Mouse (Mus musculus) v-Abl transformed pro-B cells (cell line): ENCODE results near the gene Rem2.

Experiments
- in situ Hi-C, 2 experiments: fragments of 400-800 bp; cut with MboI; formaldehyde crosslinking; loops; one replicate each; pipeline ENCODE4 v1.15.1; 2025; ENCODE audit not compliant: unreplicated experiment in 2 of 2

The Rem2 gene

DNA sequence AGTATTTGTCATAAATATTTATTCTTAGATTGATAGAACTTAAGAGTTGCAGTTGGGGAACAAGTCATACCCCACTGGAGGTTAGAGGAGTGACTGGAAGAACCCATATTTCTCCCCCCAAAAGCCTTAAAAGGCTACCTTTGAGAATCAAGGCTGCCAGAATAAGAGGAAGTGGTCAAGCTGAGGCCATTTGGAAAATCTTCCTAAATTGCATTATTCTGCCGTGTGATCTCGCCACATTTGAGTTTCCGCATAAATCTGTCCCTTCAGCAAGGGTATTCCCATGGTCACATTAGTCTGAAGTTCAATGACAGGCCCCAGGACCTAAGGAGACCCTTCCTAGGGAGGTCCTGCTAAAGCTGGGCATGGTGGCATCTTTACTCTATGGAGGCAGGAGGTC is 33.4 kb upstream of the Rem2 start:
- in situ Hi-C loops = loop anchor here in 1 of 2 experiments (25.0 kb wide), 1 partner anchor 380 kb away; no protein-coding TSS in a partner anchor

DNA sequence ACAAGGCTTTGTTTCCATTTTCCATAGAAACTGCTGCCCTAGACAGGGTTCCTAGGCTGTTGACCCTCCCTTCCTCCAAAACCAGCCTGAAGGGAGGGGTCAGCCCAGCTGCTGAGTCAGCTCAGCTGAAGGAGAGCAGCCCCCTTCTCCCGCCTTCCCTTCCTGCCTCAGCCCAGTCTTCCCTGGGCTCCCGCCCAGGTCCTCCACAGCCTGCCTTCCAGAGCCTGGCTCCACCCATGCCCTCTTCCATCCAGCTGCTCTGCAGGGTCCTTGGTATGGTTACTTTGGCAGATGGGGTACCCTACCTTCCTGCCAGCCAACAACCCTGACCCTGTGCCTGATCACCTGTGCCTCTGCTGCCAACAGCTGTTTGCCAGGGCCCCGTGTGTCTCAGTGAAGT is 32.7 kb upstream of the Rem2 start:
- in situ Hi-C loops = loop anchor here in 1 of 2 experiments (25.0 kb wide), 1 partner anchor 381 kb away; no protein-coding TSS in a partner anchor

DNA sequence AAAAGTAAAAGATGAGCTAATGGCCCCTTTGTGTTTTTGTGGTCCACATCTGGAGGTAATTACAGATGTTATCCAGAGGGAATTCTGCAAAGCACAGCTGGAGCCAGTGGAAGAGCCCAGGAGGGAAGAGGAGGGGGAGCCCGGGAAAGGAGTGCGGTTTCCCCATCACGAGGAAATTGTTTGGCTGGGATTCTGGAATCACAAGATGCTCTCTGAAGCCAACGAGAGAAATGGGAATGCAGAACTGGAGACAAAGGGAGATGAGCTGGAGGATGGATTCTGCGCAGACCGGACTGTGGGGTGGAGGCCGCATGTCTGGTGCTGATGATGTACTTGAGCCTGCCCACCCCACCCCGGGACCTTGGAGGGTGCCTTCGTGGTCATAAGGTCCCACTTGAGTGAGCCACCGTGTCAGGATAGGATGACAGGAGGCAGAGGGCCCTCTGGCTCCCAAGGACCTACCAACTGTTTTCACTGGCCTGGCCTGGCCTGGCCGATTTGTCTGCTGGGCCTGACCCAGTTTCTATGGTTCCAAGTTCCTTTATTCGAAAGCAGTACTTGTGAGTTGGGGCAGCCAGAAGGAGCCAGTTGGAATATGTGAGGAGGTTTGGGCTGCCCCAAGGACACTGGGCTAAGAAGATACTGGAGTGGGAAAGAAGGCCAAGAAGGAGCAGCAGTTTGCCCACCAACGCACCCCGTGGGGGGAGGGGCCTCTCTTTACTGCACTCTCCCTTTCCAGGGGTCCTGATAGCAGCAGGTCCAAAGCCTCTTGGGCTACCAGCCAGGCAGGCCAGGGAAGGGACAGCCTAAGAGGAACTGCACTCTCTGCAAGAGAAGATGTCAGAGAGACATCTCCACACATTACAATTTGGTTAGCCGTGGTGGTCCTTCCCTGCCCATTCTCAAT is 31.9 kb upstream of the Rem2 start:
- in situ Hi-C loops = loop anchor here in 1 of 2 experiments (25.0 kb wide), 1 partner anchor 382 kb away; no protein-coding TSS in a partner anchor

DNA sequence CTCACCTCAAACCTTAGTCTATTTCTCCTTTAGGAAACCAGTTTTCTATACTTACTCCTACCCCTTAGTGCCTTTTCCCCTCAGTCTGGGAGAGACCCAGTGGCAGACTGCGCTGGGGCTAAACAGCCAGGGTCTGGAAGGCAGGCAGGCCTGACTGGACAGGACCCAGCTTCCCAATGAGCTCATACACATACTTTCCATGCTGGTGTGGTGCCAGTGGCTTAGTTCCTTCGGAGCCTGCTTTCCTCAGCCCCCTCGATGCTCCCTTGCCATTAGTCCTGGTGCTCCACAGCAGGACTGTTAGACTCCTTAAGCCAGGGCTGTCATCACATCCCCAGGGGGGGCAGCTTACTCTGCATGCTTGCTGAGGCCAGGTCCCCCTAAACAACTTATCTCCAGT is 30.4 kb upstream of the Rem2 start:
- in situ Hi-C loops = loop anchor here in 1 of 2 experiments (5.0 to 25.0 kb wide), 2 partner anchors 213 to 383 kb away; no protein-coding TSS in a partner anchor

DNA sequence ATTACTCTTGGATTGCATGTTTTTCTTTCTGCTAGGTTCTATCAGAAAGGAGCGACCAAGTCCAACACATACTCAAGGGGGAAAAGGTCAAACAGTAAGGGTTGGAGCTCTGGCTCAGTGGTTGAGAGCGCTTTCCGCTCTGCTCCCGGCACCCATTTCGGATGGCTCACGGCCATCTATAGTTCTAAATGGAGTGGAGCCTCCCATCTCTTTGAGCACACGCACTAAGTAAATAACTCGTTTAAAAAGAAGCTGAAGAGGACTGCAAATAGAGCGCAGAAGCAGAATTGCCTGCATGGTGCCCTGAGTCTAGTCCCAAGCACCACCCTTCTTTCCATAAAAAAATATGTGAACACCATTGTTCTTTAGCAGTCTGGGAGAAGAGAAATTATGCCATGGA is 22.3 kb upstream of the Rem2 start:
- in situ Hi-C loops = no loop called here

DNA sequence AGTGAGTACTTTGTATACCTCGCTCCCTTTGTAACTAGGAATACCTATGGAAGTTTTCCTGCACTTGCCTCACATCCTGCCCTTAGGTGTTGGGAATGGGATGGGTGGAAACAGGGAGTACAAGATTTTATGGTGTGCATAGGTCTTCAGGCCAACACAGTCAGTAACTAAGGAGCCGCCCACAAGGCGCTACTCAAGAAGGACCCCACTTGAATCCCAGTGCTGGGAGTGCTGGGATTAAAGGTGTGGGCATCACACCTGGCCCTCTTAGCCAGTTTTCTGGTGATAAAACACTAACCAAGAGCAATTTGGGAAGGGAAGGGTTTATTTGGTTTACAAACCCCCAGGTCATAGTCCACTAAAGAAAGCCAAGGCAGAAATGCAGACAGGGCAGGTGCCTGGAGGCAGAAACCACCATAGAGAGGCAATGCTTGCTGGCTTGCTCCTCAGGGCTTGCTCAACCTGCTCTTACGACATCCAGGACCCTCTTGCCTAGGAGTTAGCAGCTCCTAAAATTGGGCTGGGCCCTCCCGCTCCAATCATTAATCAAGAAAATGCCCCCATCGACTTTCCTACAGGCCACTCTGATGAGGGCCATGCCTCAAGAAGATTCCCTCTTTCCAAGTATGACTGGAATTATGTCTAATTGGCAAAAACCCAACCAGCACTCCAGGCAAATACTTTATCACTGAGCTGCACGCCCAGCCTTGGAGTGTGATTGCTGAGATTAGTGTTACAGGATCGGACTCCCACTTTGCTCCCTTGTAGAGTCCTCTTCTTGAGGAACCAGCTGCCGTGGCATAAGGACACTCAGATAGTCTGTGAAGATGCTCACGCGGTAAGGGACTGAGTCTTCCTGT is 21.0 kb upstream of the Rem2 start:
- in situ Hi-C loops = loop anchor here in 1 of 2 experiments (5.0 kb wide), 1 partner anchor 218 kb away; no protein-coding TSS in a partner anchor

DNA sequence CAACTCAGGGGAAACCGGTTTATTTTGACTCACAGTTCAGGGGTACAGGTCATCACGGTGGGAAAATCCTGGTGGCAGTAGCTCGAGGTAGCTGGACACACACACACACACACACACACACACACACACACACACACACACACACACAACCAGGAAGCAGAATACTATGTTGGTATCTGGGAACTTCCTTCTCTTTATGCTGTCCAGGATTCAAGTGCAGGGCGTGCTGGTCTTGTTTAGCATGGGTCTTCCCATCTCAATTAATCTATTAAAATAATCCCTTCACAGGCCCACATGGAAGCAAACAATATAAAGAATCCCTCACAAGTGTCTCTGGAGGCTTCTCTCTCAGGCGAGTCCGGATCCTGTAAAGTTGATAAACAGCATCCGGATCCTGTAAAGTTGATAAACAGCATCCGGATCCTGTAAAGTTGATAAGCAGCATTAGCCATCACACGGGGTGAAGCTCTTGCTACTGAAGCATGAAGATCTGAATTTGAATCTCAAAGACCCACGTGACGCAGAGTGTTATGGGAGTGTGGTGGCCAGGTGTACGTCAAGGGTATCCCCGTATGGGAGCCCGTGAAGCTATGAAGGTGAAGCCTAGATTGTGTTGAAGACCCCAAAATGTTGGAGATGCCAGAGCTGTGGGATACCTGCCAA is 17.9 kb upstream of the Rem2 start:
- in situ Hi-C loops = loop anchor here in 1 of 2 experiments (5.0 kb wide), 1 partner anchor 221 kb away; no protein-coding TSS in a partner anchor

DNA sequence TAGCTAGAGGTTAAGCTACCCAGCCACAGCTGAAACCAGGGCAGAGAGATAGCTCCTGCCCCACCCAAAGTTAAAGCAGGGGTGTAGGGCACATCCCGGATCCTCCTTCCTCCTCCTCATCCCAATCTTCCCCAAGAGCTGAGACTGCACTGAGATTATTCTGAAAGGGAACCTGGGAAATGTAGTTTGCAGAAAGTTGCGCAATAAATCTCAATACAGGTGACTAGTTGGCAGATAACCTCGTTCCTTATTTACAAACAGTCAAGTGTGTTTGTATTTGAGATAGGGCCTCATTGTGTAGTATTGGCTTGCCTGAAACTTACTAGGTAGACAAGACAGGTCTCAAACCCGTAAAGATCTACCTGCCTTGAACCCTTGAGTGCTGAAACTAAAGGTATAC is 13.8 kb upstream of the Rem2 start:
- in situ Hi-C loops = loop anchor here in 1 of 2 experiments (10.0 kb wide), 1 partner anchor 53 kb away; the partner anchor contains the start of gene Prmt5

DNA sequence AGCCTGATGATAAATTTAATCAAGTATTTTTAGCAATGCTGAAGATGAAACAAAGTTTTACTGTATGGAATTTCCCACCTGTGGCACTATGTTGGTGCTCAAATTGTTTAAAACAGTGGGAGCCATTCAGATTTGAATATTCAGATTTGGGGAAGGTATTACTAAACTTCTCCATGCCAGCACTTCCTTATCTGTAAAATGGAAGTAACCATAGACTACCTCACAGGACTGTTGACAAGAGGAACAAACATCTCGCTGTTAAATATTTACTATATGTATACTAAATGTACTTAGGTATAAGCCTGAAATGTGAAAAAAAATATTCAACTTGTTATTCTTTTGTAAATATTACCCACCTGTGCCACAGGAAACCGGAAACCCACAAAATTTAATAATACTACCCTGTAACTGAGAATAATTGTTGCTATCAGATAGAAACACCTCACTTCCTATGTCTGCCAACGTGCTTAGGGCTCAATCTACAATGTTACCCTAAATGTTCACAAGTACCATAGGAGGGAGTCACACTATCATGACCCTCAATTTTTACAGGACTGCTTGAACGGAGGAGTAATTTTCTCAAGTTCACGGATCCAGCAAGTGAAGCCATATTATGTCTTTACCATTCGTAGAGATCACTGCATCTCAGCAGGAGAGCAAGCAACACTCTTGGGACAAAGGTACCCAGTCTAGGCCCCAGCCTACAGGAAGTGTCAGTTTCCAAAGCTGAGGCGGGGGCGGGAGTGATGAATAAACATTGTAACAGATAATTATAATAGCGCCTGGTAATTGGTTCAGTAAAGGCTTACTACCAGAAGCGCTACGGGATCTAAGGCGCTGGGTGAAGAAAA is 12.6 kb upstream of the Rem2 start:
- in situ Hi-C loops = loop anchor here in 1 of 2 experiments (10.0 kb wide), 1 partner anchor 51 kb away; the partner anchor contains the start of gene Prmt5

DNA sequence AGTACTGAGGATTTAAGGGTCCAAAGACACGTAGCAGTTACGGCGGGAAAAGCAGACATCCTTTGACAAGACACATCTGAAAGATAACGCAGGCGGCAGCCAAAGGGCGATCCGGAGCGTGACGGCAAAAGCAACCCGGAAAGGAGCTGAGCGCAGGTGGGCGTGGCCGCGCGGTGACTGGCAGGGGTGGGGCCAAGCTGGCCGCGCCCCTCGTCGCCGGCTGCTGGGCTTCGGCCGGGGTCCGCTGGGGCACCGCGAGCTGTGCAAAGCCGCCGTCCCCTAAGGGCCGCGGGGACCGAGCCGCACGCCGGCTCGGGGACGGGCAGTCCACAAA is 12.0 kb upstream of the Rem2 start, which contains the start of gene Lrp10:
Gene Lrp10 (plus strand): TSS at position 179 of the 334 bp plus-strand sequence.
- in situ Hi-C loops = loop anchor here in 1 of 2 experiments (10.0 kb wide), 1 partner anchor 51 kb away; the partner anchor contains the start of gene Prmt5

DNA sequence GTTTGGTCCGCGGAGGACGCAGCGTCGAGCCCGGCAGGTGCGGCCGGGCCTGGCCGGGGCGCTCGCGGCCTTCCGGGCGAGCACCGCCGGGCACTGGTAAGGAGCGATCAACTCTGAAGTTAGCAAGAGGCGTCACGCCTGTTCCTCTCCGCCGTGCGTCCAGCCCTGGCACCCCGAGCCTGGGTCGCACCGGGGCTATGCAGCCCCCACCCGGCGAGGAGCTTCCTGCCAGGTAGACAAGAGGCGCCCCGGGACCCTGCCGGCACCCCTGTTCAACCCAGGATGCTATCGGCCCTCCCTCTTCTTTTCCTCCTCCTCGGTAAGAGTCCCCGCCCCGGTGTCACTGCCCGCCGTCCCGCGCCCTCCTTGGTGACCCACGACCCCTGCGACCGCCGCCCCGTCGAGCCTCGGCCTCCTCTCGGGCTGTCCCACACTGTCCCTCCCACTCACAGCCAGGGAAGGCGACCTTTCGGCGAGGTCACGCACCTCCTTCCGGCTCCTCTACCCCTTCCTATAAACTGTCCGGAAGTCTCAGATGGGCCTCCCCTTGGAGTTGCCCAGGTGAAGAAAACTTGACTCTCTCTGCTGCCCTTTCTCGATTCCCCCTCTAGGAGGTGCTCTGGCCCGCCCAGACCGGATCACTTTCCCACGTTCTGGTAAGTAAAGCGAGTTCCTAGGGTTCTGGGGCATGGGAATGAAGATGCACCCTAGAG is 11.5 kb upstream of the Rem2 start:
- in situ Hi-C loops = loop anchor here in 1 of 2 experiments (10.0 kb wide), 1 partner anchor 50 kb away; the partner anchor contains the start of gene Prmt5

DNA sequence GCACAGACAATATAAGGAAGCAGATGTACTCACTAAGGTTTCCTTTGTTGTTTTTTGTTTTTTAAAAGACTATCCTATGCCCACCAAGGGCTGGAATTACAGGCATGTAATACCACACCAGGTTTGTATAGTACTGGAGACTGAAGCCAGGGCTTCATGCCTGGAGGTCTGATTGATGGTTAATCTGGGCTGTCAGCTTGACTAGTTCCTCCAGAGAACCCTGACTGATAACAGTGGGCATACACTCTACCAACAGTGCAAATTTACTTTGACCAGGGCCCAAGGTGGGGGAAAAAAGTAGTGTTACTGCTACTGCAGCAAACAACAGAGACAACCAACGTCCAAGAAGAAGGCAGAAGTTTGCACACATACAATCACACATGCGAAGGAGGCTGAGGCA is 4.4 kb upstream of the Rem2 start:
- in situ Hi-C loops = no loop called here

DNA sequence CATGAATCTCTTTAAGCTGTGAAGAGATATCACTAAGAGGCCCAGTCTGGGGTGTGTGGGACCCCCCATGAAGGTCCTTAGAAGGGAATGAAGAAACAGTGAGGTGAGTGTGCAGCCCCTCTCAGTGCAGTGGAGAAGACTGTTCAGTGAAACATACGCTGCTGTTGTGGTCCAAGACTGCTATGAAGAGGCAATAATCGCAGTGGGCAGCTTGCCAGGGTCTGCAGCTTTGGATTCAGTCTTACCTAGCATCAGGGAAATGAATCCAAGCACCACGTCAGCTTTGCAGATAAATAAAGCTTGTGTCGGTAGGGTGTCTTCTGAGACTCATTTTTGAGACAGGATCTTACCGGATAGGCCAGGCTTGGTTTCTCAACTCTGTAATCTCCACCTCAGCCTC is 3.2 kb upstream of the Rem2 start:
- in situ Hi-C loops = no loop called here

DNA sequence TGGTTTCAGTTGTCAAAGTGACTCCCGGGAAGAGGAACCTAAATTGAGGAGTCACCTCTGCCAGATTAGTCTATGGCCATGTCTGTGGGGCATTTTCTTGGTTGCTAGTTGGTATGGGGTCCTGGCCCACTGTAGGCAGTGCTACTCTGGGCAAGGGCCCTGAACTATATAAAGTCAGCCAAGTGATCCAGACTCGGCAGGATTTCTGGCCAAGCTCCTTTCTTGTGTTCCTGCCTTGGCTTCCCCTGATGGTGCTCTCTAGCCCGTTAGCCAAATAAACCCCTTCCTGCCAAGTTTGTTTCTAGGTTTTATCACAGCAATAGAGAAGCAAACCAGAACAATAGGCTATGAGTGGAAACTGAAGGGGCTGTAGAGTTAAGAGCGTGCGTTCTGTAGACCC is 1.2 kb upstream of the Rem2 start:
- in situ Hi-C loops = no loop called here

DNA sequence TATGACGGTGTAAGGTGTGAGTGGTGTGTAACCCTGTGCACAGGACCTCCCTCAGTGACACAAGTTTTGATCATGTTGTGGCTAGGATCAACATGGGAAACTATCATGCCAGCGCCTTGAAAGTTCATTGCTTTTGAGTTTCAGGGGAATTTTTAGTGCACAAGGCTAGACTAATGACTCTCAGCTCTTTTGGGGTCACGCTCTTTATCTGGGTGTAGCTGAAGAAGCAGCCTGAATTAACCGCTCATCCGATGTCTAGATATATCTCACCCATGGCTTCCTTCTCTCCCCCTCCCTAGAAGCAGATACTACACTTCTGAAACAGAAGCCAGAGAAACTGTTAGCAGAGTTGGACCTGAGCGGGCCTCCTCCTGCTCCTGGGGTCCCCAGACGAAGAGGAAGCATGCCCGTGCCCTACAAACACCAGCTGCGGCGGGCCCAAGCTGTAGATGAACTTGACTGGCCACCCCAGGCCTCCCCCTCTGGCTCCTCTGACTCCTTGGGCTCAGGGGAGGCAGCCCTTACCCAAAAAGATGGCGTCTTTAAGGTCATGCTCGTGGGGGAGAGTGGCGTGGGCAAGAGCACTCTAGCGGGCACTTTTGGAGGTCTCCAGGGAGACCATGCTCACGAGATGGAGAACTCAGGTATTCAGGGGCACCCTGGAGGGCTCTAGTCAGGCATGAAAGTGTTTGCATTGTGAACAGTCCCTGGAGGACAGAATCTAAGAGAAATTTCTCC is 1.4 kb downstream of the Rem2 start:
- in situ Hi-C loops = no loop called here

DNA sequence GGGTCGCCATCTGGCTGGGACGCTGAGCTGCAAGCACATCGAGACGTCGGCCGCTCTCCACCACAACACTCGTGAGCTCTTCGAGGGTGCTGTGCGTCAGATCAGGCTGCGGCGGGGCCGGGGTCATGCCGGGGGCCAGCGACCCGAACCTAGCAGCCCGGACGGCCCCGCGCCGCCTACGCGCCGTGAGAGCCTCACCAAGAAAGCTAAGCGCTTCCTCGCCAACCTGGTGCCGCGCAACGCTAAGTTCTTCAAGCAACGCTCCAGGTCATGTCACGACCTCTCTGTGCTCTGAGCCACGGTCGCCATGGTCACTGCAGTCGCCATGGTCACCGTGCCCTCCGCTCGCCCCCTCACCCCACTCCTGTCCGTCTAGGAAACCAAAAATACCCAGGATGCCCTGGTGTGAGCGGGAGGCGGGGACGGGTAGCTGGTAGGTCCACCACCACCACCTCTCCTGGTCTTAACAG is 3.6 kb downstream of the Rem2 start:
- in situ Hi-C loops = no loop called here

DNA sequence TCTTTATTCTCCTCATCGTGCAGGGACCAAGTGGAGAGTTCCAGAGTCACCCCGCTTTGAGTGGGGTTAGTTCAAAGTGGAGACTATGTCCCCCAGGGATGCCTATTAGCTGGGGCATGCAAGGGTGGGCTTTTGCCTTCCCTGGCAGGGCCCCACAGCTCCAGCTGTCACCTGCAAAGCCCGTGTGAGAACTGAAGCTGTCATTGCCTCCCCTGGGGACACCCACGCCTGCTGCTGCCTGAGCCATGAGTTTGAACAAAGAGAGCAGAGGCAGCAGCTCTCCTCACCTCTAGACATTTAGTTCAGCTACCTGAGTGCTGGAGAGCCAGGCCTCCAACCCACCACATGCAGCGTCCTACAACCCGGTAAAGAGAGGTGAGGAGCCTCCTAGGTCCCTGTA is 4.8 kb downstream of the Rem2 start:
- in situ Hi-C loops = no loop called here

DNA sequence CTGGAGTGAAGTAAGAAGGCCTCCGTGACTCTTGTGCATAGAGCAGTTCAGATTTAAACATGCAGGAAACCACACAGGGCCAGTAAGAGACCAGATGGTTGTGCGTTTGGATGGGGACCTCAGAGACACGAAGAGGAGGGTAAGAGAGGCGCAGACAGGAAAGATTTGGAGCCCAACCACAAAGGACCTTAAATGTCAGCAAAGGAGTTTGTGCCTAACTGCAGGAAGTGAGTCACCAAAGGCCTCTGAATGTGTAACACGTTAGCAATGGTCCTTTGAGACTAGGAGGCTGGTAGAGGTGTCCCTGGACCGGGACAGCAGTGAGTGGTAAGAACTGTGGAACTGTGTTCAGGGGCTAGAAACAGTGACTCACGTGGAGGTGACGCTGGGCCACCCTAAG is 5.5 kb downstream of the Rem2 start:
- in situ Hi-C loops = no loop called here
